Mouse (Mus musculus) embryonic fibroblast, embryonic 13.5 days (primary cell): ENCODE measurements around the gene Ptprn2.

Experiments
- CTCF ChIP-seq: IDR thresholded peaks from 2 replicates; pipeline ENCODE4 v1.5.1; 2011; ENCODE audit warnings: mild to moderate bottlenecking, control low read depth, low read length, moderate library complexity, borderline replicate concordance; ENCODE audit not compliant: insufficient read depth
- POLR2A ChIP-seq: IDR thresholded peaks from 2 replicates; pipeline ENCODE4 v1.6.1; 2011; ENCODE audit warnings: low read depth, mild to moderate bottlenecking, control low read depth, low read length, moderate library complexity

- TF ChIP-seq CTCF (no peak), POLR2A (no peak)
These were observed 668.3 kb downstream of the Ptprn2 start for GRCm38 (mm10) chr12:117153671-117154355.
